Mouse (Mus musculus): ENCODE data around the gene Cfap65. TPM values are rescaled to one million over a fixed set of nuclear protein-coding genes. Genes with fewer than 3 reads are reported as not detected.

Cfap65 gene
- total and polyA plus RNA-seq, 3 experiments = 0.04 TPM; not detected in 2

GRCm38 (mm10) chr1:74927621-74928296 is 7.6 kb downstream of the Cfap65 start:
- H3K27ac ChIP-seq (ENCODE audit: insufficient read depth, low read depth) = no peak overlapping the region
- no peaks in the 10 kb centered on the region for H3K36me3 ChIP-seq (replicated peaks in 1 of 2; ENCODE audit: control insufficient read depth in 1 of 2, insufficient read depth in 1 of 2, low read length in 1 of 2)
- peaks cover under 1 to 2% of the 10 kb centered on the region in 2 experiments; a peak in 2 of 4 replicates for H3K4me1 ChIP-seq (ENCODE audit: control insufficient read depth in 1 of 2, insufficient read depth in 2 of 2)
- dilution Hi-C loops (cut with MboI; ENCODE audit: extremely low pct_ligation_motif_present, extremely low pct_unique_long_range_greater_than_20kb, low sequenced_read_pairs) (no loop called here), in situ Hi-C loops (cut with MboI; ENCODE audit: low pct_ligation_motif_present, low pct_unique_long_range_greater_than_20kb, low sequenced_read_pairs) (loop anchor here (25.0 kb wide), 2 partner anchors 335 to 535 kb away; partner anchors contain the start of genes Asic4 and Ptprn)
- H3K4me2 ChIP-seq (ENCODE audit: insufficient read depth, low read depth, poor library complexity, severe bottlenecking) = no peak overlapping the region
- no peak overlapping the region for H3K4me3 ChIP-seq (replicated peaks in 1 of 3; ENCODE audit: low read depth in 2 of 3, low read length in 2 of 3, poor library complexity in 1 of 3)
- no peaks in the 10 kb centered on the region for H3K9me3 ChIP-seq (replicated peaks; ENCODE audit: low read length)
- DNase-seq (ENCODE audit: extremely low read depth) = no peak
- H3K9ac ChIP-seq (ENCODE audit: insufficient read depth, low read depth) = no peak overlapping the region
- no peaks in the 10 kb centered on the region for H3K79me2 ChIP-seq (replicated peaks; ENCODE audit: control insufficient read depth, extremely low read depth, insufficient read depth, poor library complexity, severe bottlenecking)
- TF ChIP-seq MYC (IDR thresholded peaks at IDR 0.05; ENCODE audit: low read depth, low read length) (no peak), MAX (IDR thresholded peaks at IDR 0.05; ENCODE audit: low read length) (no peak), ZC3H11A (IDR thresholded peaks at IDR 0.05; ENCODE audit: low read depth, low read length) (no peak), POLR2AphosphoS2 (IDR thresholded peaks at IDR 0.05; ENCODE audit: low read depth, low read length) (no peak), KAT2A (IDR thresholded peaks at IDR 0.05; ENCODE audit: insufficient replicate concordance, low read length) (no peak), PAX5 (IDR thresholded peaks at IDR 0.05; ENCODE audit: low read length) (no peak), BHLHE40 (IDR thresholded peaks at IDR 0.05; ENCODE audit: low read depth, low read length) (no peak), ZNF384 (IDR thresholded peaks at IDR 0.05; ENCODE audit: low read depth, low read length) (no peak), USF2 (conservative IDR thresholded peaks at IDR 0.05; ENCODE audit: low read depth, low read length) (no peak), MEF2A (IDR thresholded peaks at IDR 0.05; ENCODE audit: borderline replicate concordance, low read depth, low read length) (no peak), UBTF (IDR thresholded peaks at IDR 0.05; ENCODE audit: low read depth, low read length) (no peak), CHD1 (IDR thresholded peaks at IDR 0.05; ENCODE audit: low read depth, low read length) (no peak), JUND (conservative IDR thresholded peaks at IDR 0.05; ENCODE audit: low read depth, low read length) (no peak), MXI1 (IDR thresholded peaks at IDR 0.05; ENCODE audit: low read depth, low read length) (no peak)
- H3K27me3 ChIP-seq (replicated peaks) = peaks cover 82% of the 10 kb centered on the region

DNA sequence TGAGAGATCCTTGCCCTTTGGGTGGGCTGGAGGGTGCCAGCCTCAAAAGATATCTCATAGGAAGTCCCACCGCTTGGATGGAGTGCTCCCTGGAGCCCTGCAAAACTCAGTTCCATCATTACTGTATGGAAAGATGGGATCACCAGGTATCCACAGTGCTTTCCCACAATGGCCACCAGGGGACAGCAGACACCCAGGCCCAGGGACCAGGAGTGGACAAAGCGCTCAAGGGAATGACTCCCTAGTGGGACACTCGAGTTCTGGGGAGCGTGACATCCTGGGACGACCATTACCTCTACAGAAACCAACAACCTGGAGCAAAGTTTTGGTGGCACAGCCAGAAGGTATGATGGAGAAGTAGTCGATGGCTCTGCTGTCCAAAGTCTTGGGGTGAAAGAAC is 8.7 kb downstream of the Cfap65 start:
- no peak overlapping the region for H3K4me2 ChIP-seq (ENCODE audit: insufficient read depth, low read depth, poor library complexity, severe bottlenecking)
- dilution Hi-C loops (cut with MboI; ENCODE audit: extremely low pct_ligation_motif_present, extremely low pct_unique_long_range_greater_than_20kb, low sequenced_read_pairs) = no loop called here
- no peaks in the 10 kb centered on the region for H3K79me2 ChIP-seq (replicated peaks; ENCODE audit: control insufficient read depth, extremely low read depth, insufficient read depth, poor library complexity, severe bottlenecking)
- in situ Hi-C loops (cut with MboI; ENCODE audit: low pct_ligation_motif_present, low pct_unique_long_range_greater_than_20kb, low sequenced_read_pairs) = loop anchor here (25.0 kb wide), 2 partner anchors 336 to 536 kb away; partner anchors contain the start of genes Asic4 and Ptprn
- H3K9ac ChIP-seq (ENCODE audit: insufficient read depth, low read depth) = no peak overlapping the region
- no peak overlapping the region for H3K27ac ChIP-seq (ENCODE audit: insufficient read depth, low read depth)
- TF ChIP-seq HCFC1 (IDR thresholded peaks at IDR 0.05; ENCODE audit: low read depth, low read length) (no peak), CTCF (conservative IDR thresholded peaks at IDR 0.05 in 1 of 2, IDR thresholded peaks at IDR 0.05 in 1 of 2; ENCODE audit: low read depth in 2 of 2, low read length in 2 of 2) (peak; percentile 75 to 85), CHD2 (IDR thresholded peaks at IDR 0.05; ENCODE audit: low read length) (no peak), SMC3 (IDR thresholded peaks at IDR 0.05; ENCODE audit: low read depth, low read length) (peak; percentile 71), BHLHE40 (IDR thresholded peaks at IDR 0.05; ENCODE audit: low read depth, low read length) (no peak), MYC (IDR thresholded peaks at IDR 0.05; ENCODE audit: low read depth, low read length) (no peak), JUN (IDR thresholded peaks at IDR 0.05; ENCODE audit: insufficient read depth, low read depth, low read length) (no peak), ELF1 (IDR thresholded peaks at IDR 0.05; ENCODE audit: low read depth, low read length) (no peak), POLR2A (IDR thresholded peaks at IDR 0.05; ENCODE audit: low read depth, low read length) (no peak), ZMIZ1 (IDR thresholded peaks at IDR 0.05; ENCODE audit: low read depth, low read length) (no peak), JUND (conservative IDR thresholded peaks at IDR 0.05; ENCODE audit: low read depth, low read length) (no peak), SIN3A (IDR thresholded peaks at IDR 0.05; ENCODE audit: low read length) (no peak), GABPA (IDR thresholded peaks at IDR 0.05; ENCODE audit: insufficient replicate concordance, low read depth, low read length) (no peak), USF1 (IDR thresholded peaks at IDR 0.05; ENCODE audit: low read depth, low read length) (no peak), ETS1 (conservative IDR thresholded peaks at IDR 0.05; ENCODE audit: low read depth, low read length) (no peak), E2F4 (IDR thresholded peaks at IDR 0.05; ENCODE audit: insufficient replicate concordance, low read depth, low read length) (no peak), CHD1 (IDR thresholded peaks at IDR 0.05; ENCODE audit: low read depth, low read length) (no peak), POLR2AphosphoS2 (IDR thresholded peaks at IDR 0.05; ENCODE audit: low read depth, low read length) (no peak), TCF12 (IDR thresholded peaks at IDR 0.05; ENCODE audit: low read depth, low read length) (0 out of 2 replicates have a peak, but pooled peaks have one; percentile 12), PAX5 (IDR thresholded peaks at IDR 0.05; ENCODE audit: low read length) (no peak), MAZ (IDR thresholded peaks at IDR 0.05; ENCODE audit: low read depth, low read length) (no peak), RAD21 (IDR thresholded peaks at IDR 0.05; ENCODE audit: low read depth, low read length) (peak; percentile 56), EP300 (IDR thresholded peaks at IDR 0.05; ENCODE audit: low read length) (no peak), RCOR1 (conservative IDR thresholded peaks at IDR 0.05; ENCODE audit: low read depth, low read length) (no peak)
- no peaks in the 10 kb centered on the region for H3K9me3 ChIP-seq (replicated peaks; ENCODE audit: low read length)
- no peak overlapping the region for H3K4me3 ChIP-seq (replicated peaks in 1 of 3; ENCODE audit: low read depth in 2 of 3, low read length in 2 of 3, poor library complexity in 1 of 3)
- DNase-seq (ENCODE audit: extremely low read depth) = no peak
- H3K36me3 ChIP-seq (replicated peaks in 1 of 2; ENCODE audit: control insufficient read depth in 1 of 2, insufficient read depth in 1 of 2, low read length in 1 of 2) = no peaks in the 10 kb centered on the region
- peaks cover 83% of the 10 kb centered on the region for H3K27me3 ChIP-seq (replicated peaks)
- H3K4me1 ChIP-seq (ENCODE audit: control insufficient read depth in 1 of 2, insufficient read depth in 2 of 2) = peaks cover 0 to 2% of the 10 kb centered on the region in 2 experiments; a peak in 1 of 4 replicates
